Mouse (Mus musculus) brain, adult 10 weeks (tissue): Measurements from ENCODE around the gene Sirt5. TPM values are rescaled to one million over a fixed set of nuclear protein-coding genes. Genes with fewer than 3 reads are reported as not detected.

ENCODE experiments used
- polyA plus RNA-seq: library from polyadenylated mRNA; stranded (reverse); fragments of 350-450 nt; fragmentation: Illumina TruSeq; extraction: RNeasy Lipid Tissue Mini Kit (QIAGEN cat#74804); gene quantifications from one replicate; pipeline ENCODE4 v1.2.3, GENCODE M21; 2015; ENCODE audit warnings: low read depth, low replicate concordance

Gene Sirt5
- 19.8 TPM for polyA plus RNA-seq

GRCm38 (mm10) chr13:43364985-43365824, at the start of gene Sirt5:
TSS of gene Sirt5 (plus strand) at chr13:43365496.

GRCm38 (mm10) chr13:43398297-43399080, 33.2 kb downstream of the Sirt5 start, which contains the start of gene Nol7:
TSS of gene Nol7 (plus strand) at chr13:43398390.

Other genes with a start within 250 kb of the Sirt5 start
- gene Tbc1d7, start 194.0 kb upstream of the Sirt5 start, polyA plus RNA-seq: 31.0 TPM
- 43.3 TPM for gene Gfod1, start 61.3 kb upstream of the Sirt5 start, polyA plus RNA-seq
- 93.8 TPM for gene Nol7, start 32.9 kb downstream of the Sirt5 start, polyA plus RNA-seq
- 74.2 TPM for gene Ranbp9, start 115.8 kb downstream of the Sirt5 start, polyA plus RNA-seq
- 14.0 TPM for gene Mcur1, start 194.7 kb downstream of the Sirt5 start, polyA plus RNA-seq